Mouse (Mus musculus) ovary, adult 18-20 months (tissue): ENCODE measurements around the gene Apoe.

Experiments
- DNase-seq: peaks from one replicate; pipeline ENCODE4 v3.0.0; 2022; ENCODE audit warnings: low spot score, mixed read lengths

Apoe gene

GRCm38 (mm10) chr7:19664955-19665841 is 33.8 kb downstream of the Apoe start, which contains the start of gene Clptm1:
Gene Clptm1 (minus strand): TSS chr7:19665033.
- DNase-seq: peak; percentile 95

GRCm38 (mm10) chr7:19664455-19664954 is 34.5 kb downstream of the Apoe start:
- no peak for DNase-seq

DNA sequence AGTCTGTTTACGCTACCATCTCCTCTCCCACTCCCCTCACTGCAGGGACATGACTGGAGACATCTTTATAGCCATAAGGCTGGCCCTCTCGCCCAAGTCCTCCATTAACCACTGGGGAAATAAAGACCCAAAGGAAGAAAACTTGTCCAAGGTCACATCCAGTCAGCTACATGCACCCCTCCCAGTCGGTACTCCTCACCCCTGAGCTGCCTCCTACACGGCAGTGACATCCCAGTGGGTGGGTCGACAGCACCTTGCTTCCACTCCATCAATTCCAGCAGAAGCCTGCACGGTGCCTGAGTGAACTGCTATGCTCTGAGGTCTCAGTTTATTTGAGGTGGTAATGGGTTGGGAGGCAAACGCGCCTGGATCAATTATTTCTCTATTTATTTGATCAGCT is 35.0 kb downstream of the Apoe start:
- DNase-seq: peak; percentile 23

DNA sequence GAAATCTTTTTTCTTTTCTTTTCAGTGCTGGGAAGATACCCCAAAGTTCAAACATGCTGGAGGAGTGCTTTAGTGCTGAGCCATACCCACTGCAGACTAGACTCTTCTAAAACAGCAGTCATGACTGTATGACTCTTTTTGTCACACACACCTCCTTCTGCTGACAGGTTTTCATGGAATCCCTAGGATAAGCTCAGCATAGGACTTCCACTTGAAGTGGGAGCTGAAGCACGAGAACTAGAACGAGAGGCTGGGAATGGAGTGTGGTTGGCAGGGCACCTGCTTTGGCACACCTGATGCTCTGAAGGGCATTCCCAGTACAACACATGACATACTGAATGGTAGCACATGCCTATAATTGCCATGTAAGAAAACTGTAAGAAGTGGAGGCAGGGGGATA is 46.4 kb downstream of the Apoe start:
- no peak for DNase-seq

- no peak for DNase-seq
Observed at GRCm38 (mm10) chr7:19651063-19651786, 47.8 kb downstream of the Apoe start.
